Mouse (Mus musculus) left cerebral cortex, postnatal 4 days (tissue): ENCODE results near the gene Cnih1. TPM values are rescaled to one million over a fixed set of nuclear protein-coding genes. Genes with fewer than 3 reads are reported as not detected.

ENCODE experiments used
- DNase-seq: peaks from one replicate; pipeline ENCODE4 v3.0.0-alpha.2; 2022
- intact Hi-C: fragments of 180-260 bp; cut with DNase I; formaldehyde crosslinking; loops from one replicate; pipeline ENCODE4 v1.15.1; 2025
- total RNA-seq, 2 experiments: library from RNA; stranded (reverse); gene quantifications; 2 replicates each; pipeline ENCODE4 v1.2.3; 2021

Gene Cnih1
- total RNA-seq, 2 experiments from 2014 or later = 70.9 to 72.6 TPM

GRCm38 (mm10) chr14:46734761-46735455 is 53.3 kb downstream of the Cnih1 start:
- intact Hi-C loops = no loop called here

GRCm38 (mm10) chr14:46734262-46734661 is 53.9 kb downstream of the Cnih1 start:
- DNase-seq = no peak
- intact Hi-C loops = no loop called here

More at GRCm38 (mm10) chr14:46734761-46735455, 53.3 kb downstream of the Cnih1 start:
- no peak for DNase-seq

GRCm38 (mm10) chr14:46725743-46726142 is 62.5 kb downstream of the Cnih1 start:
- intact Hi-C loops = loop anchor here (5.0 to 10.0 kb wide), 3 partner anchors 733 to 951 kb away; no protein-coding TSS in a partner anchor
- DNase-seq = peak; percentile 34

Other genes with a start within 250 kb of the Cnih1 start
- 1 to 10 TPM; 3.0 to 5.1 TPM for gene Cdkn3, start 27.9 kb downstream of the Cnih1 start, total RNA-seq
- 100 to 1,000 TPM; 132 to 135 TPM for gene Gmfb, start 33.8 kb upstream of the Cnih1 start, total RNA-seq
- gene Cgrrf1, start 43.7 kb upstream of the Cnih1 start, total RNA-seq = 1 to 10 TPM; 6.3 TPM
- 10 to 100 TPM; 12.2 to 13.4 TPM for gene Samd4, start 94.4 kb upstream of the Cnih1 start, total RNA-seq